Mouse (Mus musculus) limb, embryonic 14.5 days (tissue): ENCODE measurements around the gene Prkca. TPM values are rescaled to one million over a fixed set of nuclear protein-coding genes. Genes with fewer than 3 reads are reported as not detected.

Source experiments
- ATAC-seq: fragments of 200-750 bp; cut with Nextera tagmentation; 2 replicates; pipeline ENCODE4 v1.8.0; 2017; ENCODE audit warnings: low read depth, moderate number of reproducible peaks, moderate TSS enrichment; ENCODE audit not compliant: low FRiP score
- DNase-seq: peaks from one replicate; pipeline ENCODE4 v3.0.0-alpha.2; 2015; ENCODE audit warnings: low spot score
- H3K27ac ChIP-seq: fragments of 300-500 bp; sonication (generic); replicated peaks from 2 replicates; pipeline ENCODE4 v1.5.1; 2014; ENCODE audit warnings: low read depth, mild to moderate bottlenecking, low read length, moderate library complexity, mixed read lengths
- H3K27me3 ChIP-seq: fragments of 300-500 bp; sonication (generic); 2 replicates; pipeline ENCODE4 v1.6.1; 2014; ENCODE audit warnings: low read length, mixed read lengths; ENCODE audit not compliant: control insufficient read depth, insufficient read depth
- H3K36me3 ChIP-seq: fragments of 300-500 bp; sonication (generic); 2 replicates; pipeline ENCODE4 v1.6.1; 2014; ENCODE audit warnings: mild to moderate bottlenecking, low read length, moderate library complexity, mixed read lengths; ENCODE audit not compliant: control insufficient read depth, insufficient read depth
- H3K4me1 ChIP-seq: fragments of 300-500 bp; sonication (generic); 2 replicates; pipeline ENCODE4 v1.6.1; 2014; ENCODE audit warnings: antibody characterized with exemption, low read length, mixed read lengths; ENCODE audit not compliant: control insufficient read depth, insufficient read depth
- H3K4me2 ChIP-seq: fragments of 300-500 bp; sonication (generic); replicated peaks from 2 replicates; pipeline ENCODE4 v1.6.1; 2014; ENCODE audit warnings: low read depth, mild to moderate bottlenecking, low read length, moderate library complexity; ENCODE audit not compliant: severe bottlenecking
- H3K4me3 ChIP-seq: fragments of 300-500 bp; sonication (generic); replicated peaks from 2 replicates; pipeline ENCODE4 v1.5.1; 2014; ENCODE audit warnings: low read length
- H3K9ac ChIP-seq: fragments of 300-500 bp; sonication (generic); 2 replicates; pipeline ENCODE4 v1.6.1; 2014; ENCODE audit warnings: mild to moderate bottlenecking, low read depth, low read length, moderate library complexity; ENCODE audit not compliant: severe bottlenecking
- H3K9me3 ChIP-seq: fragments of 300-500 bp; sonication (generic); 2 replicates; pipeline ENCODE4 v1.6.1; 2016; ENCODE audit warnings: low read length; ENCODE audit not compliant: control insufficient read depth
- POLR2A ChIP-seq: fragments of 200-500 bp; IDR thresholded peaks from 2 replicates; pipeline ENCODE4 v1.8.0; 2012; ENCODE audit warnings: inconsistent platforms, mild to moderate bottlenecking, moderate library complexity, borderline replicate concordance; ENCODE audit not compliant: insufficient read depth, insufficient read length; ENCODE audit errors: extremely low read depth
- WGBS: fragments of 180-500 bp; shearing (Covaris S2); extraction: QIAGEN DNeasy Blood & Tissue Kit; methylation state at CpG from one replicate; pipeline ENCODE4 v1.1.7; 2014; 5-methylcytosine and 5-hydroxymethylcytosine counted together
- polyA plus RNA-seq, 2 experiments: library from polyadenylated mRNA; depleted of rRNA in 1 of 2; stranded (reverse) in 1 of 2; unstranded in 1 of 2; fragments of >200 nt; fragmentation: Nextera tagmentation in 1 of 2; extraction: Ambion mirVana in 1 of 2; gene quantifications; 2 replicates each; pipeline versions ENCODE4 v1.2.1 to v1.2.3; 2012 to 2014

Gene Prkca
- polyA plus RNA-seq, 2 experiments: 9.0 to 16.3 TPM

DNA sequence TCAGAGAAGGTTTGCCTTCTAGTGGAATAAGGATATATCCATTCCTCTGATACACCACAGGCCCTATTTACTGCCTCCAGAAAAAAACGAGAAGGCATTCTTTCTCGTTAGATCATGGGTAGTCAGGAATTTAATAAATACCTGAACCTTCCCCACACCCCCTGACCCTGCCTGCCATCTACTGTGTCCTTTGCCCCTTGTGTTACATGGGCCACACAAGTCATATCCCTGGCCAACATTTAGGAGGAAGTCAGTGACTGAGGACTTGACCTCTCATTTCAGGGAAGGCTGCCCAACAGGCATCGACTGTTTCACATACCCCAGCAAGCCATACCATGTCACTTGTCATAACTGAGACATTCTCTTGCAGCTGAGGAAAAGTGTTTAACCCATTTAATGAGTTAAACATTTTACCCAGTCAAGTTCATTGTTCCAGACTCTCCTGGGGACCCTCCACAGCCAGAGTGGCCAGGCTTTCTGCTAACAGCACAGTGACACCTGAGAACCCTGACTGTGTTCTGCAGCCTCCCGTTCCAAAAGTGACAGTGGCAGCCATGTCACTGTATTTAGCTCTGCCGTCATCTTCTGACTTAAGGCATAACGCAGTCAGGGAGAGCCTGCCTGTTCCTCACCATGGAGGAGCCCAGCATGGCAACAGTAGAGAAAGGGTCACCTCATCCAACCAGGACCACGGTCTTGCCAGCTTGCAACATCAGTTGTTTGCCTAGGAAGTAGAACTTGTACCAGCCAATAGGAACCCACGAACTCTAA, 114.4 kb downstream of the Prkca start:
- Histone ChIP-seq H3K9me3 (no peaks in the 10 kb centered on the region), H3K4me2 (no peak overlapping the region), H3K4me3 (no peak overlapping the region), H3K36me3 (no peaks in the 10 kb centered on the region), H3K27ac (no peak overlapping the region), H3K27me3 (no peaks in the 10 kb centered on the region), H3K4me1 (peaks cover 3% of the 10 kb centered on the region; the same call in 1 of the 2 replicates), H3K9ac (no peak overlapping the region)
- WGBS: 56% methylated on average over 8 of the region's 8 CpGs
- DNase-seq: no peak
- ATAC-seq: no peak
- TF ChIP-seq POLR2A: no peak

DNA sequence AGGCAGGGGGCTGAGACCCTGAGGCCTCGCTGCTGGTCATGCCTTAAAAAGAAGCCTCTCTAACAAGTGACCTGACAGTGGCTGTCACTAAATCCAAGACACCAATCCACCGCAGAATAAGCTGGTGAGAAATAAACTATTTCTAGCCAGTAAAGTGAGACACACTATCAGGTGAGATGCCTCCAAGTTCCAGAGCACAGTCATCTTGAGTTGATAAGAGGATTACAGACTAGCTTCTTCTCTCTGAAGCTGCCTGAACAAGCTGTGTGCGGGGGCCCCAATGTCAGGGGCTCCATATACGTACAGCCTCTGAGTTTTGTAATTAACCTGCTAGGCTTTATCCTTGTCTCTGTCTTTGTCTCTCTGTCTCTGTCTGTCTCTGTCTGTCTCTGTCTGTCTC, 115.2 kb downstream of the Prkca start:
- 78% methylated on average over 4 of the region's 4 CpGs for WGBS
- Histone ChIP-seq H3K27ac (no peak overlapping the region), H3K4me1 (peaks cover 9% of the 10 kb centered on the region), H3K4me2 (no peak overlapping the region), H3K27me3 (no peaks in the 10 kb centered on the region), H3K4me3 (no peak overlapping the region), H3K9me3 (no peaks in the 10 kb centered on the region), H3K36me3 (no peaks in the 10 kb centered on the region), H3K9ac (no peak overlapping the region)
- no peak for DNase-seq
- no peak for ATAC-seq
- no peak for TF ChIP-seq POLR2A

DNA sequence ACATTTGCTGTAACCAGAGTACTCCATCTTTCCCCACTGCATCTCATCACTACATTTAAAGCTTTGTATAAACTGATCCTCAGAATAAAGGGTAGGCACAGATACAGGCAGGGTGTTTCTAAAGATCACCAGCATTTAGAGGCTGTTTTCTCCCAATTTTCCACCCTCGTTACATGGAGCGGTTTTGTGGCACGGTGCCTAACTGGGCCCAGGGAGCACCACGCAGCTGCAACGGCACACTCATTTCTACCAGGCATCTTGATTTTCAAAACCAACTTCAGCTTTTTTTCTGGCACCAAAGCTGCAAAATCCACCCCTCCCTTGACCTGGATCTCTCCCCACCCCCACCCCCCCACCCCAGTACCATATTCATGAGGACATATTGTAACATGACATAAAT, 117.5 kb downstream of the Prkca start:
- no peak overlapping the region for H3K27ac ChIP-seq
- peaks cover 26% of the 10 kb centered on the region for H3K4me1 ChIP-seq
- 58% methylated on average over 5 of the region's 5 CpGs for WGBS
- TF ChIP-seq POLR2A: no peak
- no peak overlapping the region for H3K4me2 ChIP-seq
- DNase-seq: no peak
- H3K27me3 ChIP-seq: no peaks in the 10 kb centered on the region
- no peaks in the 10 kb centered on the region for H3K9me3 ChIP-seq
- H3K4me3 ChIP-seq: no peak overlapping the region
- H3K9ac ChIP-seq: no peak overlapping the region
- no peak for ATAC-seq
- no peaks in the 10 kb centered on the region for H3K36me3 ChIP-seq

DNA sequence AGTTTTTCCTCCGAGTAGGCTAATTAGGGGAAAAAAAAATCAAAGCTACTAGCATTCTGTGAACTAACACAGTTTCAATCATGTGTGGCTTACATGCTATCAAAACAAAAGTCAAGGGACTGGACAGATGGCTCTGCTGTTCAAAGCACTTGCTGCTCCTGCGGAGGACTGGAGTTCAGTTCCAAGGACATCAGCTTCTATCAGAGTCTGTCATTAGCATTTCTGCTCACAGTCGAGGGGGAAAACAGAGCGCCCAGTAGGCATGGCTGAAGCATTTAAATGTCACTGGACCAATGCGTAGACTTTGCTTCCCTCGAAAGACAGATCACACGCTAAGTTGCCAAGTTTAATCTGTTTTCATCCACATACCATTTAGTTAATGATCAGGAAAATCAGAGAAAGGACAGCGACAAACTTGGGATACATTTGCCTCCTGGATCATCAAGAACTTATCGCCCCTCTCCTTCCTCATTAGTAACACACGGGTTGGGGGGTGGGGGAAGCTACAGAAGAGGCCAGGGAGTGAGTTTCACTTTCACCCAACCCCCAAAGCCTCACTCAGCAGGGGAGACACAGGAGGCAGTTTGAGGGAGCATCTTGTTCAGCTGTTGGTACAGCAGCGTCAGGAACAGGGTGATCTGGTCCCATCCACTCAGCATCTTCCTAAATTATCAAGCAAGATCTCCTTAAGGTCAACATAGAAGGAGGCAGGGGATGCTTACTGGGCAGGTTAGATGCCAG, 119.3 kb downstream of the Prkca start:
- Histone ChIP-seq H3K4me2 (no peak overlapping the region), H3K9ac (no peak overlapping the region), H3K27me3 (no peaks in the 10 kb centered on the region), H3K4me3 (no peak overlapping the region), H3K9me3 (no peaks in the 10 kb centered on the region), H3K27ac (no peak overlapping the region), H3K4me1 (peaks cover 28% of the 10 kb centered on the region), H3K36me3 (no peaks in the 10 kb centered on the region)
- WGBS: 55% methylated on average over 11 of the region's 11 CpGs
- TF ChIP-seq POLR2A: no peak
- ATAC-seq (no peak), DNase-seq (no peak)

DNA sequence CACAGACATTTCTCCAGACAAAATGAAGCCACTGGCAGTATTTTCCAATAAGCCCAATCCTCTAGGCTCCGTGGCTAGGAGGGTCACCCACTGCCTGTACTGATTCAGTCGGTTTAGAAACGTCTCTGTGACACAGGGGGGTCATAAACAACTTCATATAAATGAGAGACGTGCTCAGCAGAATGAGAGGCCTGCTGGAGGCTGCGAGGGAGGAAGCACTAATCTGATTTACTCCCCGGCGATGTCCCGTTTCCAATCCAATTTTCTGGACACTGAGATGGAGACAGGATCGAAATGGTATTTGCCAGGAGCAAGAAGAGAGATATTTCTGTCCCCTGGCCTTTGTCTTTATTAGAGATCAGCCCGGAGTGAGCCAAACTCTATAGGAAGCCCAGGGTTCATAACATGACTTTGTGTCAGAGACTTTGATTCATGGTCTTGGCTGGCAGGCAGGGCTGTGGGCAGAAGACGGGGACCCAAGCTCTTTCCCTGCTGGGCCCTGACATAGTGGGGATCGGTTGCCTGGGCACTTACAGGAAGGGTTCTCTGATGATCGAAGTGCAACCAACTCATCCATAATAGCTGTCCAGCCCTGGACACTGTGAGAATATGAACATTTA, 120.0 kb downstream of the Prkca start:
- peaks cover 27% of the 10 kb centered on the region for H3K4me1 ChIP-seq
- no peaks in the 10 kb centered on the region for H3K36me3 ChIP-seq
- no peak overlapping the region for H3K4me2 ChIP-seq
- no peak for DNase-seq
- no peak for TF ChIP-seq POLR2A
- no peak for ATAC-seq
- no peak overlapping the region for H3K9ac ChIP-seq
- no peaks in the 10 kb centered on the region for H3K27me3 ChIP-seq
- no peak overlapping the region for H3K27ac ChIP-seq
- WGBS: 52% methylated on average over 13 of the region's 13 CpGs
- no peak overlapping the region for H3K4me3 ChIP-seq
- H3K9me3 ChIP-seq: no peaks in the 10 kb centered on the region
